Mouse (Mus musculus): ENCODE measurements at regions not wholly inside any gene's neighbourhood (a gene's known extent, or its start where the extent isn't known, plus 50 kb on each side); places are given as distances from the start of the nearest gene placed in this dataset.

- TF ChIP-seq CTCF (IDR thresholded peaks at IDR 0.05; ENCODE audit: borderline replicate concordance, insufficient read depth, low read length) (peak; percentile 84), POLR2A (IDR thresholded peaks at IDR 0.05; ENCODE audit: low read depth, low read length) (no peak)
These were observed 137.8 kb downstream of the B3glct start for GRCm38 (mm10) chr5:149815879-149816278.

Data from embryonic fibroblast, embryonic 13.5 days (primary cell).